Mouse (Mus musculus) liver, embryonic 16.5 days (tissue): Measurements from ENCODE around the gene Emilin1. TPM values are rescaled to one million over a fixed set of nuclear protein-coding genes. Genes with fewer than 3 reads are reported as not detected.
A peak's percentile ranks its signal among the peaks of the same experiment; 100 is the strongest.
"Not testable (repeated sequence)": the region's sequence is repeated elsewhere in the genome, so short reads cannot be mapped to it uniquely, and the experiment has no call there.

Experiments
- ATAC-seq: fragments of 200-750 bp; cut with Nextera tagmentation; 2 replicates; pipeline ENCODE4 v1.8.0; 2017; ENCODE audit warnings: low read depth, mild to moderate bottlenecking, moderate number of reproducible peaks, moderate library complexity
- H3K27ac ChIP-seq: fragments of 300-500 bp; sonication (generic); 2 replicates; pipeline ENCODE4 v1.5.1; 2014; ENCODE audit warnings: mild to moderate bottlenecking, low read length
- H3K27me3 ChIP-seq: fragments of 300-500 bp; sonication (generic); 2 replicates; pipeline ENCODE4 v1.6.1; 2014; ENCODE audit warnings: low read depth, low read length, mixed read lengths; ENCODE audit not compliant: control insufficient read depth, insufficient read depth
- H3K36me3 ChIP-seq: fragments of 300-500 bp; sonication (generic); 2 replicates; pipeline ENCODE4 v1.6.1; 2014; ENCODE audit warnings: mild to moderate bottlenecking; ENCODE audit not compliant: control insufficient read depth, insufficient read depth
- H3K4me1 ChIP-seq: fragments of 300-500 bp; sonication (generic); 2 replicates; pipeline ENCODE4 v1.6.1; 2014; ENCODE audit warnings: low read depth, low read length, mixed read lengths; ENCODE audit not compliant: control insufficient read depth
- H3K4me2 ChIP-seq: fragments of 300-500 bp; sonication (generic); 2 replicates; pipeline ENCODE4 v1.6.1; 2014; ENCODE audit warnings: low read depth, low read length, mixed read lengths
- H3K4me3 ChIP-seq: fragments of 300-500 bp; sonication (generic); 2 replicates; pipeline ENCODE4 v1.5.1; 2014; ENCODE audit warnings: low read depth, mild to moderate bottlenecking, low read length
- H3K9ac ChIP-seq: fragments of 300-500 bp; sonication (generic); 2 replicates; pipeline ENCODE4 v1.6.1; 2014; ENCODE audit warnings: low read depth, low read length
- H3K9me3 ChIP-seq: fragments of 300-500 bp; sonication (generic); replicated peaks from 2 replicates; pipeline ENCODE4 v1.6.1; 2016; ENCODE audit warnings: low read length; ENCODE audit not compliant: control insufficient read depth
- WGBS: fragments of 180-500 bp; shearing (Covaris S2); extraction: QIAGEN DNeasy Blood & Tissue Kit; methylation state at CpG from one replicate; pipeline ENCODE4 v1.1.7; 2014; ENCODE audit not compliant: insufficient replicate concordance; 5-methylcytosine and 5-hydroxymethylcytosine counted together
- polyA plus RNA-seq: library from polyadenylated mRNA; unstranded; fragments of >200 nt; fragmentation: Nextera tagmentation; extraction: Ambion mirVana; gene quantifications from 2 replicates; pipeline ENCODE4 v1.2.1, GENCODE M21; 2015

Gene Emilin1
- polyA plus RNA-seq, 1 experiment from 2014 or later: 39.1 TPM

GRCm38 (mm10) chr5:30874365-30874764, 38.8 kb upstream of the Emilin1 start:
- Histone ChIP-seq H3K9ac (no peak overlapping the region), H3K36me3 (peaks cover 59% of the 10 kb centered on the region)
- ATAC-seq: no peak

GRCm38 (mm10) chr5:30878616-30879015, 34.6 kb upstream of the Emilin1 start:
- H3K9ac ChIP-seq: no peak overlapping the region
- ATAC-seq: no peak
- no peak overlapping the region for H3K4me3 ChIP-seq
- H3K27me3 ChIP-seq: no peaks in the 10 kb centered on the region
- no peaks in the 10 kb centered on the region for H3K9me3 ChIP-seq
- no peak overlapping the region for H3K4me2 ChIP-seq
- peaks cover 39% of the 10 kb centered on the region for H3K36me3 ChIP-seq
- WGBS: 50% methylated on average over 6 of the region's 6 CpGs
- H3K4me1 ChIP-seq: no peaks in the 10 kb centered on the region
- no peak overlapping the region for H3K27ac ChIP-seq

More at GRCm38 (mm10) chr5:30874365-30874764, 38.8 kb upstream of the Emilin1 start:
- WGBS: 79% methylated on average over 7 of the region's 7 CpGs
- Histone ChIP-seq H3K27me3 (no peaks in the 10 kb centered on the region), H3K4me2 (no peak overlapping the region), H3K9me3 (no peaks in the 10 kb centered on the region), H3K4me3 (no peak overlapping the region), H3K27ac (no peak overlapping the region), H3K4me1 (peaks cover 8% of the 10 kb centered on the region)

- Histone ChIP-seq H3K4me3 (no peak overlapping the region), H3K4me1 (no peaks in the 10 kb centered on the region), H3K27ac (no peak overlapping the region; the same call in 1 of the 2 replicates), H3K27me3 (no peaks in the 10 kb centered on the region), H3K4me2 (no peak overlapping the region), H3K36me3 (peaks cover 31% of the 10 kb centered on the region), H3K9ac (no peak overlapping the region), H3K9me3 (no peaks in the 10 kb centered on the region)
- ATAC-seq: no peak
- WGBS: 59% methylated on average over 5 of the region's 5 CpGs
Observed at GRCm38 (mm10) chr5:30879347-30879943, 33.8 kb upstream of the Emilin1 start.

- H3K4me3 ChIP-seq, H3K9me3 ChIP-seq, H3K27ac ChIP-seq, H3K36me3 ChIP-seq, ATAC-seq, H3K4me2 ChIP-seq, H3K27me3 ChIP-seq, H3K4me1 ChIP-seq, H3K9ac ChIP-seq: not testable (repeated sequence)
- 65% methylated on average over 4 of the region's 4 CpGs for WGBS
Observed at GRCm38 (mm10) chr5:30881839-30882238, 31.4 kb upstream of the Emilin1 start.

- no peak for ATAC-seq
- Histone ChIP-seq H3K9ac (no peak overlapping the region), H3K9me3 (no peaks in the 10 kb centered on the region), H3K27ac (no peak overlapping the region), H3K4me1 (peaks cover 24% of the 10 kb centered on the region), H3K4me3 (no peak overlapping the region), H3K27me3 (no peaks in the 10 kb centered on the region), H3K36me3 (no peaks in the 10 kb centered on the region), H3K4me2 (peak overlapping the region; percentile 92; the same call in 1 of the 2 replicates)
- 64% methylated on average over 4 of the region's 4 CpGs for WGBS
Observed at GRCm38 (mm10) chr5:30886209-30886608, 27.0 kb upstream of the Emilin1 start.

GRCm38 (mm10) chr5:30886731-30887130, 26.5 kb upstream of the Emilin1 start:
- Histone ChIP-seq H3K27me3 (no peaks in the 10 kb centered on the region), H3K4me2 (peak overlapping the region; percentile 92), H3K9me3 (no peaks in the 10 kb centered on the region), H3K4me3 (peak overlapping the region; percentile 87), H3K4me1 (peaks cover 24% of the 10 kb centered on the region), H3K27ac (peak overlapping the region; percentile 93), H3K36me3 (no peaks in the 10 kb centered on the region), H3K9ac (peak overlapping the region; percentile 77)
- 36% methylated on average over 5 of the region's 5 CpGs for WGBS
- ATAC-seq: no peak

GRCm38 (mm10) chr5:30887331-30887761, 25.9 kb upstream of the Emilin1 start:
- H3K4me2 ChIP-seq: peak overlapping the region; percentile 92
- H3K36me3 ChIP-seq: 0 out of 2 replicates have a peak, but pooled peaks cover 4% of the 10 kb centered on the region
- peaks cover 24% of the 10 kb centered on the region for H3K4me1 ChIP-seq
- 0% methylated on average over 19 of the region's 19 CpGs for WGBS
- peak overlapping the region; percentile 87 for H3K4me3 ChIP-seq
- ATAC-seq: peak; percentile 57
- peak overlapping the region; percentile 77 for H3K9ac ChIP-seq
- no peaks in the 10 kb centered on the region for H3K9me3 ChIP-seq
- peak overlapping the region; percentile 93 for H3K27ac ChIP-seq
- H3K27me3 ChIP-seq: no peaks in the 10 kb centered on the region

GRCm38 (mm10) chr5:30887858-30888336, 25.3 kb upstream of the Emilin1 start:
- under 1% methylated on average over 28 of the region's 28 CpGs for WGBS
- 0 out of 2 replicates have a peak, but pooled peaks cover 9% of the 10 kb centered on the region for H3K36me3 ChIP-seq
- no peaks in the 10 kb centered on the region for H3K9me3 ChIP-seq
- peak overlapping the region; percentile 92 for H3K4me2 ChIP-seq
- peak overlapping the region; percentile 87 for H3K4me3 ChIP-seq
- peak; percentile 81 for ATAC-seq
- peaks cover 24% of the 10 kb centered on the region for H3K4me1 ChIP-seq
- H3K9ac ChIP-seq: peak overlapping the region; percentile 77
- H3K27me3 ChIP-seq: no peaks in the 10 kb centered on the region
- peak overlapping the region; percentile 93 for H3K27ac ChIP-seq

- no peaks in the 10 kb centered on the region for H3K9me3 ChIP-seq
- no peaks in the 10 kb centered on the region for H3K27me3 ChIP-seq
- peaks cover 14% of the 10 kb centered on the region for H3K36me3 ChIP-seq
- WGBS: under 1% methylated on average over 39 of the region's 42 CpGs
- H3K4me2 ChIP-seq: peak within 1 kb of the TSS; percentile 92
- H3K4me3 ChIP-seq: peak within 1 kb of the TSS; percentile 87
- H3K27ac ChIP-seq: peak within 1 kb of the TSS; percentile 93
- peak; percentile 83 for ATAC-seq
- peak within 1 kb of the TSS; percentile 84 for H3K9ac ChIP-seq
- H3K4me1 ChIP-seq: peaks cover 24% of the 10 kb centered on the region
Observed at GRCm38 (mm10) chr5:30888337-30889087, 24.7 kb upstream of the Emilin1 start, which contains the start of gene Agbl5. Gene Agbl5 (plus strand): TSS chr5:30888694.
